ENCODE assay signal across 33 mouse cellular contexts in genomic region chr12:40387786-40388185, GRCm38 (mm10). TPM values are rescaled to one million over a fixed set of nuclear protein-coding genes. Genes with fewer than 3 reads are reported as not detected.
A peak's percentile ranks its signal among the peaks of the same experiment; 100 is the strongest.
DNase-seq lines count a peak whose midpoint lies in the region; ATAC-seq and TF ChIP-seq lines count a peak whose summit lies in the region.
"Had no signal": no experiment of that assay in that cellular context is flagged by ENCODE, and none has a peak within 500 bp of the region (broad histone marks: within the 10 kb centered on the region; RNA-seq: fewer than 3 reads in every experiment).

No protein-coding gene starts in this region.

- TF ChIP-seq CTCF in left cerebral cortex, adult 2 months (IDR thresholded peaks at IDR 0.05): no peak
- no peak for TF ChIP-seq CTCF in cortical plate, adult 2 months (IDR thresholded peaks at IDR 0.05; ENCODE audit: extremely low read depth, insufficient read depth, low read length)
- TF ChIP-seq CTCF in forebrain, postnatal 0 days (IDR thresholded peaks at IDR 0.05; ENCODE audit: low read depth): no peak

- H3K36me3 ChIP-seq in hindbrain, embryonic 16.5 days (ENCODE audit: control insufficient read depth, insufficient read depth, low read length): no peaks in the 10 kb centered on the region
- no peaks in the 10 kb centered on the region for H3K36me3 ChIP-seq in hindbrain, embryonic 11.5 days (ENCODE audit: control insufficient read depth, insufficient read depth, low read length)
- H3K36me3 ChIP-seq in forebrain, postnatal 0 days (ENCODE audit: insufficient read depth): no peaks in the 10 kb centered on the region
- H3K36me3 ChIP-seq: embryonic facial prominence, embryonic 12.5 days; forebrain, embryonic 10.5 days; forebrain, embryonic 15.5 days; heart, embryonic 10.5 days; heart, embryonic 15.5 days; hindbrain, embryonic 13.5 days; limb, embryonic 15.5 days; liver, embryonic 13.5 days had no signal

- peak; percentile 61; the same call in 1 of the 2 replicates for ATAC-seq in hindbrain, embryonic 16.5 days
- no peak for ATAC-seq in hindbrain, embryonic 11.5 days (ENCODE audit: low FRiP score)
- ATAC-seq in forebrain, postnatal 0 days: no peak
- ATAC-seq: forebrain, embryonic 15.5 days; inflammation-experienced regulatory T-cells, adult 6 months; lung, postnatal 0 days had no signal

- DNase-seq in hindbrain, embryonic 11.5 days (ENCODE audit: low spot score): no peak
- DNase-seq in left cerebral cortex, adult 2 months (ENCODE audit: extremely low spot score in 1 of 2, low spot score in 2 of 2): no peak
- no peak for DNase-seq in left cerebral cortex, adult 18-20 months (ENCODE audit: low spot score in 2 of 2)
- peak; percentile 9 for DNase-seq in adipocyte (ENCODE audit: low spot score)
- DNase-seq in forebrain, postnatal 0 days: no peak
- DNase-seq: adrenal gland, adult 2 months; adrenal gland, postnatal 36 days; B cell, adult 2 months; cerebellum, adult 18-20 months; gastrocnemius, postnatal 14 days; heart, adult 11 months; kidney, adult 9 months; kidney, postnatal 14 days; liver, embryonic 13.5 days; lung, adult 18-20 months; lung, postnatal 4 days; midbrain, embryonic 14.5 days; right cerebral cortex, postnatal 4 days; thymus, adult 18-20 months; thymus, postnatal 25 days had no signal

- H3K9ac ChIP-seq in hindbrain, embryonic 16.5 days (ENCODE audit: low read depth, low read length): no peak overlapping the region
- H3K9ac ChIP-seq in hindbrain, embryonic 11.5 days (ENCODE audit: low read depth, low read length): no peak overlapping the region
- H3K9ac ChIP-seq in forebrain, postnatal 0 days: no peak overlapping the region
- H3K9ac ChIP-seq: embryonic facial prominence, embryonic 12.5 days; forebrain, embryonic 15.5 days; heart, embryonic 15.5 days; hindbrain, embryonic 13.5 days; limb, embryonic 15.5 days; liver, embryonic 13.5 days had no signal

- intact Hi-C loops in left cerebral cortex, adult 2 months (cut with DNase I): no loop called here

- H3K4me2 ChIP-seq in hindbrain, embryonic 16.5 days (ENCODE audit: low read length): no peak overlapping the region
- no peak overlapping the region for H3K4me2 ChIP-seq in hindbrain, embryonic 11.5 days (replicated peaks; ENCODE audit: low read depth, low read length)
- no peak overlapping the region for H3K4me2 ChIP-seq in forebrain, postnatal 0 days (ENCODE audit: low read depth)
- H3K4me2 ChIP-seq: embryonic facial prominence, embryonic 12.5 days; forebrain, embryonic 15.5 days; heart, embryonic 15.5 days; hindbrain, embryonic 13.5 days; limb, embryonic 15.5 days; liver, embryonic 13.5 days had no signal

- TF ChIP-seq POLR2A in cortical plate, adult 2 months (IDR thresholded peaks at IDR 0.05; ENCODE audit: extremely low read depth, insufficient read depth, low read length): no peak

- no peaks in the 10 kb centered on the region for H3K27me3 ChIP-seq in hindbrain, embryonic 16.5 days (replicated peaks; ENCODE audit: control insufficient read depth, insufficient read depth, low read length)
- H3K27me3 ChIP-seq in hindbrain, embryonic 11.5 days (ENCODE audit: control insufficient read depth, insufficient read depth, low read length): no peaks in the 10 kb centered on the region
- no peaks in the 10 kb centered on the region for H3K27me3 ChIP-seq in forebrain, postnatal 0 days (ENCODE audit: insufficient read depth, low read length)
- H3K27me3 ChIP-seq: embryonic facial prominence, embryonic 12.5 days; forebrain, embryonic 15.5 days; heart, embryonic 15.5 days; hindbrain, embryonic 13.5 days; limb, embryonic 15.5 days; liver, embryonic 13.5 days; megakaryocyte, embryonic 14.5 days had no signal

- 73% methylated on average over 5 of the region's 5 CpGs for WGBS in hindbrain, embryonic 16.5 days
- WGBS in hindbrain, embryonic 11.5 days: 83% methylated on average over 5 of the region's 5 CpGs
- WGBS in forebrain, postnatal 0 days: 56% methylated on average over 5 of the region's 5 CpGs

- no peaks in the 10 kb centered on the region for H3K9me3 ChIP-seq in hindbrain, embryonic 16.5 days (ENCODE audit: control insufficient read depth, low read length)
- H3K9me3 ChIP-seq in hindbrain, embryonic 11.5 days (ENCODE audit: control insufficient read depth, low read length): no peaks in the 10 kb centered on the region
- H3K9me3 ChIP-seq in forebrain, postnatal 0 days (ENCODE audit: low read length): no peaks in the 10 kb centered on the region
- H3K9me3 ChIP-seq: embryonic facial prominence, embryonic 12.5 days; forebrain, embryonic 10.5 days; forebrain, embryonic 15.5 days; heart, embryonic 10.5 days; heart, embryonic 15.5 days; hindbrain, embryonic 13.5 days; limb, embryonic 15.5 days; liver, embryonic 13.5 days; megakaryocyte, embryonic 14.5 days had no signal

- no peak overlapping the region for H3K4me3 ChIP-seq in hindbrain, embryonic 16.5 days (ENCODE audit: low read length)
- H3K4me3 ChIP-seq in hindbrain, embryonic 11.5 days (ENCODE audit: low read depth, low read length): no peak overlapping the region
- no peak overlapping the region for H3K4me3 ChIP-seq in left cerebral cortex, adult 2 months
- no peak overlapping the region for H3K4me3 ChIP-seq in cortical plate, adult 2 months (ENCODE audit: insufficient read depth, low read length)
- no peak overlapping the region for H3K4me3 ChIP-seq in forebrain, postnatal 0 days (ENCODE audit: low read depth, low read length)
- H3K4me3 ChIP-seq: embryonic facial prominence, embryonic 12.5 days; forebrain, embryonic 10.5 days; forebrain, embryonic 15.5 days; heart, embryonic 10.5 days; heart, embryonic 15.5 days; hindbrain, embryonic 13.5 days; limb, embryonic 15.5 days; liver, embryonic 13.5 days; megakaryocyte, embryonic 14.5 days had no signal

- H3K4me1 ChIP-seq in hindbrain, embryonic 16.5 days (ENCODE audit: control insufficient read depth, insufficient read depth, low read depth, low read length): no peaks in the 10 kb centered on the region
- H3K4me1 ChIP-seq in hindbrain, embryonic 11.5 days (replicated peaks; ENCODE audit: control insufficient read depth, insufficient read depth, low read length): no peaks in the 10 kb centered on the region
- peaks cover 3% of the 10 kb centered on the region; the same call in 1 of the 2 replicates for H3K4me1 ChIP-seq in cortical plate, adult 2 months (ENCODE audit: control insufficient read depth, insufficient read depth, low read length)
- H3K4me1 ChIP-seq in forebrain, postnatal 0 days (ENCODE audit: insufficient read depth): no peaks in the 10 kb centered on the region
- H3K4me1 ChIP-seq: liver, embryonic 13.5 days had no signal

- no peak overlapping the region for H3K27ac ChIP-seq in hindbrain, embryonic 16.5 days (ENCODE audit: low read depth, low read length)
- no peak overlapping the region for H3K27ac ChIP-seq in hindbrain, embryonic 11.5 days (ENCODE audit: low read depth, low read length)
- peak overlapping the region; percentile 5; the same call in 1 of the 2 replicates for H3K27ac ChIP-seq in left cerebral cortex, adult 2 months
- H3K27ac ChIP-seq in cortical plate, adult 2 months (ENCODE audit: insufficient read depth, low read length): 0 out of 2 replicates have a peak overlapping the region, but pooled peaks have one; percentile 46
- H3K27ac ChIP-seq in forebrain, postnatal 0 days (ENCODE audit: low read depth, low read length): no peak overlapping the region
- H3K27ac ChIP-seq: embryonic facial prominence, embryonic 12.5 days; forebrain, embryonic 10.5 days; forebrain, embryonic 15.5 days; heart, embryonic 10.5 days; heart, embryonic 15.5 days; hindbrain, embryonic 13.5 days; limb, embryonic 15.5 days; liver, embryonic 13.5 days; stomach, postnatal 0 days had no signal

RNA-seq across cellular contexts. Expression of gene Zfp277, which starts 57.9 kb away (rescaled TPM):
- 30.9 and 33.0 TPM in 2 replicates for polyA plus RNA-seq in hindbrain, embryonic 16.5 days (2015; fragmentation: Nextera tagmentation; extraction: Ambion mirVana)
- 42.3 and 46.2 TPM in 2 replicates for polyA plus RNA-seq in hindbrain, embryonic 11.5 days (2014; fragmentation: Nextera tagmentation; extraction: Ambion mirVana)
- 10 to 100 TPM; 18.7 to 19.6 TPM for total RNA-seq in left cerebral cortex, adult 2 months (2021)
- total RNA-seq in left cerebral cortex, adult 18-20 months (2021): 10 to 100 TPM; 19.2 to 19.7 TPM
- 18.1 and 19.4 TPM in 2 replicates for polyA plus RNA-seq in cortical plate, adult 2 months (2012; rRNA removed)
- total RNA-seq in forebrain, postnatal 0 days (2014; rRNA removed): 31.8 and 34.4 TPM in 2 replicates
- polyA plus RNA-seq in forebrain, postnatal 0 days (2015; fragmentation: Nextera tagmentation; extraction: Ambion mirVana): 30.7 and 31.6 TPM in 2 replicates

RNA-seq across cellular contexts. Expression of gene Dock4, which starts 58.0 kb away (rescaled TPM):
- polyA plus RNA-seq in hindbrain, embryonic 16.5 days (2015; fragmentation: Nextera tagmentation; extraction: Ambion mirVana): 27.9 and 28.9 TPM in 2 replicates
- polyA plus RNA-seq in hindbrain, embryonic 11.5 days (2014; fragmentation: Nextera tagmentation; extraction: Ambion mirVana): 19.8 and 29.4 TPM in 2 replicates
- 100 to 1,000 TPM in 1 of 2 experiments, 10 to 100 TPM in 1; 97.3 to 104 TPM for total RNA-seq in left cerebral cortex, adult 2 months (2021)
- total RNA-seq in left cerebral cortex, adult 18-20 months (2021): 10 to 100 TPM; 83.8 to 86.5 TPM
- polyA plus RNA-seq in cortical plate, adult 2 months (2012; rRNA removed): 41.2 and 45.0 TPM in 2 replicates
- 27.5 and 30.9 TPM in 2 replicates for total RNA-seq in forebrain, postnatal 0 days (2014; rRNA removed)
- 3.6 and 10.5 TPM in 2 replicates for polyA plus RNA-seq in forebrain, postnatal 0 days (2015; fragmentation: Nextera tagmentation; extraction: Ambion mirVana)

Comparison
In these comparisons a context has a peak if more than half of its experiments do, and no peak if none do; other contexts are left out.
1. H3K27ac ChIP-seq: peak in left cerebral cortex, adult 2 months (single experiment) and cortical plate, adult 2 months (single experiment); none in hindbrain, embryonic 16.5 days (single experiment), hindbrain, embryonic 11.5 days (single experiment) and forebrain, postnatal 0 days (single experiment).